Mouse (Mus musculus): Measurements from ENCODE around the gene Cdk11b. TPM values are rescaled to one million over a fixed set of nuclear protein-coding genes. Genes with fewer than 3 reads are reported as not detected.
"Not testable (repeated sequence)": the region's sequence is repeated elsewhere in the genome, so short reads cannot be mapped to it uniquely, and the experiment has no call there.

Cdk11b gene
- total RNA-seq, 2 experiments from 2014 or later = 24.4 to 33.1 TPM

- peak; percentile 97 for DNase-seq
These were observed 44.3 kb downstream of the Cdk11b start, which contains the start of gene Mib2 for GRCm38 (mm10) chr4:155668689-155669597. Mib2 (minus strand) TSS chr4:155669198.

- DNase-seq = no peak
These were observed 45.0 kb downstream of the Cdk11b start for GRCm38 (mm10) chr4:155669598-155670075.

GRCm38 (mm10) chr4:155670236-155670635, 45.6 kb downstream of the Cdk11b start:
- not testable (repeated sequence) for DNase-seq

GRCm38 (mm10) chr4:155672082-155672481, 47.4 kb downstream of the Cdk11b start:
- no peak for DNase-seq

GRCm38 (mm10) chr4:155675991-155676390, 51.3 kb downstream of the Cdk11b start:
- DNase-seq = no peak

GRCm38 (mm10) chr4:155683670-155684277, 59.1 kb downstream of the Cdk11b start:
- DNase-seq = not testable (repeated sequence)

- not testable (repeated sequence) for DNase-seq
These were observed 63.1 kb downstream of the Cdk11b start for GRCm38 (mm10) chr4:155687764-155688163.

- DNase-seq = no peak
These were observed 66.1 kb downstream of the Cdk11b start for GRCm38 (mm10) chr4:155690571-155691375.

- no peak for DNase-seq
These were observed 67.8 kb downstream of the Cdk11b start for GRCm38 (mm10) chr4:155692421-155692820.

- DNase-seq = peak; percentile 74
These were observed 69.4 kb downstream of the Cdk11b start, which contains the start of gene Fndc10 for GRCm38 (mm10) chr4:155694111-155694481. Fndc10 (plus strand) TSS chr4:155694342.

GRCm38 (mm10) chr4:155694482-155695401, 70.1 kb downstream of the Cdk11b start:
- peak; percentile 62 for DNase-seq

- DNase-seq = no peak
These were observed 70.9 kb downstream of the Cdk11b start for GRCm38 (mm10) chr4:155695531-155696062.

- DNase-seq = no peak
These were observed 71.9 kb downstream of the Cdk11b start for GRCm38 (mm10) chr4:155696261-155697255.

Other genes with a start within 250 kb of the Cdk11b start
- gene Gabrd, start 226.7 kb upstream of the Cdk11b start, total RNA-seq (2021) = under 1 TPM; 0.81 to 0.96 TPM
- gene Cfap74, start 215.7 kb upstream of the Cdk11b start, total RNA-seq (2021) = 1 to 10 TPM; 1.2 TPM
- 100 to 1,000 TPM; 122 to 216 TPM for gene Tmem52, start 155.7 kb upstream of the Cdk11b start, total RNA-seq (2021)
- gene Gnb1, start 133.5 kb upstream of the Cdk11b start, total RNA-seq (2021) = 100 to 1,000 TPM; 156 to 177 TPM
- gene Nadk, start 62.5 kb upstream of the Cdk11b start, total RNA-seq (2021) = 10 to 100 TPM; 20.8 to 25.2 TPM
- gene Slc35e2, start 23.4 kb upstream of the Cdk11b start, total RNA-seq (2021) = 1 to 10 TPM; 6.5 to 8.6 TPM
- gene Gm10563, start 20.6 kb downstream of the Cdk11b start, total RNA-seq (2021) = not detected
- 10 to 100 TPM; 18.3 to 22.2 TPM for gene Mmp23, start 28.5 kb downstream of the Cdk11b start, total RNA-seq (2021)
- 10 to 100 TPM; 13.2 to 16.8 TPM for gene Mib2, start 44.3 kb downstream of the Cdk11b start, total RNA-seq (2021)
- 1 to 10 TPM; 5.8 to 7.9 TPM for gene Fndc10, start 69.5 kb downstream of the Cdk11b start, total RNA-seq (2021)
- 10 to 100 TPM; 50.8 to 51.4 TPM for gene Ssu72, start 79.9 kb downstream of the Cdk11b start, total RNA-seq (2021)
- 1 to 10 TPM in 1 of 2 experiments, under 1 TPM in 1; 0.49 to 1.0 TPM for gene Tmem240, start 109.9 kb downstream of the Cdk11b start, total RNA-seq (2021)
- 10 to 100 TPM; 30.4 to 39.3 TPM for gene Atad3a, start 136.2 kb downstream of the Cdk11b start, total RNA-seq (2021)
- 10 to 100 TPM; 16.8 to 21.5 TPM for gene Vwa1, start 149.8 kb downstream of the Cdk11b start, total RNA-seq (2021)
- gene Tmem88b, start 161.0 kb downstream of the Cdk11b start, total RNA-seq (2021) = 1 to 10 TPM; 2.4 to 4.0 TPM
- gene Ankrd65, start 165.6 kb downstream of the Cdk11b start, total RNA-seq (2021) = not detected
- 10 to 100 TPM; 56.6 to 58.0 TPM for gene Mrpl20, start 178.0 kb downstream of the Cdk11b start, total RNA-seq (2021)
- gene Ccnl2, start 187.6 kb downstream of the Cdk11b start, total RNA-seq (2021) = 10 to 100 TPM; 31.0 to 47.8 TPM
- gene Aurkaip1, start 206.4 kb downstream of the Cdk11b start, total RNA-seq (2021) = 10 to 100 TPM; 85.0 to 93.2 TPM
- gene Mxra8, start 214.8 kb downstream of the Cdk11b start, total RNA-seq (2021) = 100 to 1,000 TPM; 112 to 136 TPM
- gene Dvl1, start 222.5 kb downstream of the Cdk11b start, total RNA-seq (2021) = 10 to 100 TPM; 96.4 to 99.6 TPM
- under 1 TPM; 0.11 to 0.26 TPM for gene Tas1r3, start 238.5 kb downstream of the Cdk11b start, total RNA-seq (2021)
- gene Cptp, start 244.6 kb downstream of the Cdk11b start, total RNA-seq (2021) = 10 to 100 TPM; 13.6 to 20.5 TPM
- 10 to 100 TPM; 18.9 to 21.7 TPM for gene Ints11, start 244.7 kb downstream of the Cdk11b start, total RNA-seq (2021)

Measured in gastrocnemius, postnatal 10 days (tissue).